Mouse (Mus musculus): ENCODE results near the gene Brpf3.

GRCm38 (mm10) chr17:28820189-28820588 is 19.3 kb downstream of the Brpf3 start:
- TF ChIP-seq CTCF (IDR thresholded peaks at IDR 0.05; ENCODE audit: insufficient read depth, low read length) (no peak), POLR2A (IDR thresholded peaks at IDR 0.05; ENCODE audit: borderline replicate concordance, extremely low read depth, low read depth, low read length) (no peak)

Measured in lung, adult 2 months (tissue).